Mouse (Mus musculus) stomach, postnatal 0 days (tissue): Measurements from ENCODE around the gene Trim2.

Experiments
- CTCF ChIP-seq: IDR thresholded peaks from 2 replicates; pipeline ENCODE4 v1.5.1; 2016; ENCODE audit warnings: antibody characterized with exemption, low read depth, mild to moderate bottlenecking, moderate library complexity
- EP300 ChIP-seq: optimal IDR thresholded peaks from 2 replicates; pipeline ENCODE3; 2016; ENCODE audit warnings: antibody characterized with exemption

DNA sequence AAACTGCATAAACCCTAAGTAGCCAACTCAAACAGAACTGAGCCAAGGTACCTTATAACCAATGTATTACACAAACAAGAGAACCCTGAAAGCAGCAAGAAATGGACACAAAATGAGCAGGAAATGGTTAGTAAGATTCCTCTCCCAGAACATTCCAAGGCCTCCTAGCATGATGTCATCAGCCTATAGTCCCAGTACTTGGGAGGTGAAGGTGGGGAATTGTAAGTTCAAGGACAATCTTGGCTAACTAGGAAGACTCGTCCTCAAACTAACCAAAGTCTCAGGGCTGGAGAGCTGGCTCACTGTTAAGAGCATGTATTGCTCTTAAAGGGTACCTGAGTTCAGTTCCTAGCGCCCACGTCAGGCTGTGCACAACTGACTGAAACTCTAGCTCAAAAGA is 108.4 kb downstream of the Trim2 start:
- TF ChIP-seq CTCF, result no peak
- no peak for TF ChIP-seq EP300
